Mouse (Mus musculus): ENCODE data around the gene Lyrm7. TPM values are rescaled to one million over a fixed set of nuclear protein-coding genes. Genes with fewer than 3 reads are reported as not detected.

Lyrm7 gene
- total and polyA plus RNA-seq, 3 experiments, result 0.38 to 20.8 (median 14.3) TPM

GRCm38 (mm10) chr11:54801791-54802558 lies 58.7 kb downstream of the Lyrm7 start:
- DNase-seq, result peak; percentile 66

GRCm38 (mm10) chr11:54796551-54796950 lies 64.2 kb downstream of the Lyrm7 start:
- no peak for DNase-seq

GRCm38 (mm10) chr11:54794678-54795077 lies 66.0 kb downstream of the Lyrm7 start:
- DNase-seq, result no peak

- no peak for DNase-seq
Observed at GRCm38 (mm10) chr11:54793173-54793572, 67.5 kb downstream of the Lyrm7 start.

GRCm38 (mm10) chr11:54791458-54791857 lies 69.3 kb downstream of the Lyrm7 start:
- DNase-seq, result no peak

GRCm38 (mm10) chr11:54787488-54788474 lies 72.9 kb downstream of the Lyrm7 start, which contains the start of gene Cdc42se2:
Cdc42se2 (minus strand) TSS chr11:54787675.
- DNase-seq, result peak; percentile 98

- DNase-seq, result peak; percentile 81
Observed at GRCm38 (mm10) chr11:54786858-54787487, 73.7 kb downstream of the Lyrm7 start.

GRCm38 (mm10) chr11:54785566-54785965 lies 75.2 kb downstream of the Lyrm7 start:
- no peak for DNase-seq

- DNase-seq, result no peak
Observed at GRCm38 (mm10) chr11:54784436-54784835, 76.3 kb downstream of the Lyrm7 start.

- no peak for DNase-seq
Observed at GRCm38 (mm10) chr11:54782253-54782652, 78.5 kb downstream of the Lyrm7 start.

GRCm38 (mm10) chr11:54779946-54780345 lies 80.8 kb downstream of the Lyrm7 start:
- DNase-seq, result no peak

- DNase-seq, result peak; percentile 19
Observed at GRCm38 (mm10) chr11:54778131-54778844, 82.4 kb downstream of the Lyrm7 start.

- DNase-seq, result no peak
Observed at GRCm38 (mm10) chr11:54777387-54778130, 83.2 kb downstream of the Lyrm7 start.

Other genes starting within 250 kb of the Lyrm7 start
- gene Cdc42se2, start 73.2 kb downstream of the Lyrm7 start, total RNA-seq (2021), result 10 to 100 TPM; 16.3 to 24.2 TPM
- 9.8 and 11.6 TPM in 2 replicates for gene Cdc42se2, start 73.2 kb downstream of the Lyrm7 start, polyA plus RNA-seq (2012; rRNA removed)
- 100 to 1,000 TPM; 339 to 391 TPM for gene Hint1, start 5.5 kb upstream of the Lyrm7 start, total RNA-seq (2021)
- gene Hint1, start 5.5 kb upstream of the Lyrm7 start, polyA plus RNA-seq (2012; rRNA removed), result 610 and 630 TPM in 2 replicates
- 100 to 1,000 TPM; 580 to 729 TPM for gene Gpx3, start 41.5 kb upstream of the Lyrm7 start, total RNA-seq (2021)
- gene Gpx3, start 41.5 kb upstream of the Lyrm7 start, polyA plus RNA-seq (2012; rRNA removed), result 256 and 331 TPM in 2 replicates
- gene Tnip1, start 102.0 kb upstream of the Lyrm7 start, total RNA-seq (2021), result 10 to 100 TPM; 82.2 to 88.8 TPM
- 59.0 and 63.6 TPM in 2 replicates for gene Tnip1, start 102.0 kb upstream of the Lyrm7 start, polyA plus RNA-seq (2012; rRNA removed)
- 100 to 1,000 TPM; 116 to 185 TPM for gene Anxa6, start 172.5 kb upstream of the Lyrm7 start, total RNA-seq (2021)
- 54.6 and 58.7 TPM in 2 replicates for gene Anxa6, start 172.5 kb upstream of the Lyrm7 start, polyA plus RNA-seq (2012; rRNA removed)
- 10 to 100 TPM in 1 of 2 experiments, 1 to 10 TPM in 1; 9.5 to 14.8 TPM for gene Ccdc69, start 217.2 kb upstream of the Lyrm7 start, total RNA-seq (2021)
- 1.9 and 2.1 TPM in 2 replicates for gene Ccdc69, start 217.2 kb upstream of the Lyrm7 start, polyA plus RNA-seq (2012; rRNA removed)
- 100 to 1,000 TPM; 232 to 283 TPM for gene Gm2a, start 237.2 kb upstream of the Lyrm7 start, total RNA-seq (2021)
- 146 and 187 TPM in 2 replicates for gene Gm2a, start 237.2 kb upstream of the Lyrm7 start, polyA plus RNA-seq (2012; rRNA removed)